Mouse (Mus musculus): ENCODE data around the gene Arcn1. TPM values are rescaled to one million over a fixed set of nuclear protein-coding genes. Genes with fewer than 3 reads are reported as not detected.

The Arcn1 gene
- polyA plus RNA-seq, 1 experiment from 2014 or later, result 150 TPM

DNA sequence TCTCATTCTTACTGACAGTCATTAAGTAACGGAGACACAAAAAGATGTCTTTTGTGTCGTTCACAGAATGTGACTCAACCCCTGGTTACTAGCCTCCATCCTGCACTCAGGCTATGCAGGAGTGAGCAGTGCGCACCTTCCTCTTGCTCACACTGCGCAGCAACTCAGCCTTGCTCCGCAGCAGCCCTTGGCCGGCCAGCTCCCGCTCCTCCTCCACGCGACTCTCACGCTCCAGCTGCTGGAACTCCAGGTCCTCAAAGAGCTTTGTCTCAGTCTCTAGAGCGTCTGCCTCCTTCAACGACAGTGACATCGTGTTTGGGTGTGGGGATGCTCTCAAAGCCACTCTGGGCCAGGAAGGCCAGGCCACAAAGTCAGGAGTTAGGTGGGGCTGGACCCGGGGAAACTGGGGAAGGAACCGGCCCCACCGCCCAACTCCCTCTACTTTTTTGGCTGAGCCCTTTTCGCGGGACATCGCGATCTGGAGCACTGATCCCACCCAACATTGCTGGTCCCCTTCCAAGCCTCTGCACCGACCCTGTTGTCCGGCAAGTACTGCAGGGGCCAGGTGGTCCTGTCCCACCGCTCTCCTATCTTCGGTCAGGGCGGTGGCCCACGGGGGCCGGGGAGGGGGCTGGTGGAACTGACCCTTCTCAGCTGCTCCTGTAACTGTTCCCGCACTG lies 59.8 kb downstream of the Arcn1 start:
- Histone ChIP-seq H3K4me3 (replicated peaks; ENCODE audit: low read length) (peak overlapping the region; percentile 34), H3K36me3 (ENCODE audit: control insufficient read depth, insufficient read depth) (no peaks in the 10 kb centered on the region)
- peak; percentile 21; the same call in 1 of the 2 replicates for ATAC-seq

GRCm38 (mm10) chr9:44699730-44700129 lies 67.9 kb downstream of the Arcn1 start:
- no peak overlapping the region for H3K4me3 ChIP-seq (replicated peaks; ENCODE audit: low read length)
- 79% methylated on average over 5 of the region's 5 CpGs for WGBS
- no peak for ATAC-seq

More for the DNA sequence above, 59.8 kb downstream of the Arcn1 start:
- Histone ChIP-seq H3K9ac (replicated peaks; ENCODE audit: low read depth, low read length) (peak overlapping the region; percentile 45), H3K9me3 (ENCODE audit: control insufficient read depth, low read length) (no peaks in the 10 kb centered on the region), H3K4me1 (replicated peaks; ENCODE audit: control insufficient read depth, insufficient read depth, low read length) (peaks cover 18% of the 10 kb centered on the region), H3K27me3 (replicated peaks; ENCODE audit: control insufficient read depth, insufficient read depth, low read length) (no peaks in the 10 kb centered on the region), H3K27ac (ENCODE audit: low read length) (no peak overlapping the region), H3K4me2 (ENCODE audit: low read length) (peak overlapping the region; percentile 57)
- 12% methylated on average over 28 of the region's 28 CpGs for WGBS

GRCm38 (mm10) chr9:44699196-44699595 lies 68.4 kb downstream of the Arcn1 start:
- H3K4me2 ChIP-seq (ENCODE audit: low read length), result no peak overlapping the region
- H3K4me1 ChIP-seq (replicated peaks; ENCODE audit: control insufficient read depth, insufficient read depth, low read length), result no peaks in the 10 kb centered on the region
- no peak for ATAC-seq
- H3K4me3 ChIP-seq (replicated peaks; ENCODE audit: low read length), result no peak overlapping the region
- WGBS, result 90% methylated on average over 10 of the region's 10 CpGs
- no peak overlapping the region for H3K9ac ChIP-seq (replicated peaks; ENCODE audit: low read depth, low read length)
- H3K36me3 ChIP-seq (ENCODE audit: control insufficient read depth, insufficient read depth), result peaks cover 20% of the 10 kb centered on the region
- no peak overlapping the region for H3K27ac ChIP-seq (ENCODE audit: low read length)
- no peaks in the 10 kb centered on the region for H3K27me3 ChIP-seq (replicated peaks; ENCODE audit: control insufficient read depth, insufficient read depth, low read length)
- no peaks in the 10 kb centered on the region for H3K9me3 ChIP-seq (ENCODE audit: control insufficient read depth, low read length)

More at GRCm38 (mm10) chr9:44699730-44700129, 67.9 kb downstream of the Arcn1 start:
- Histone ChIP-seq H3K4me2 (ENCODE audit: low read length) (no peak overlapping the region), H3K9ac (replicated peaks; ENCODE audit: low read depth, low read length) (no peak overlapping the region), H3K4me1 (replicated peaks; ENCODE audit: control insufficient read depth, insufficient read depth, low read length) (no peaks in the 10 kb centered on the region), H3K27me3 (replicated peaks; ENCODE audit: control insufficient read depth, insufficient read depth, low read length) (no peaks in the 10 kb centered on the region), H3K9me3 (ENCODE audit: control insufficient read depth, low read length) (no peaks in the 10 kb centered on the region), H3K27ac (ENCODE audit: low read length) (no peak overlapping the region), H3K36me3 (ENCODE audit: control insufficient read depth, insufficient read depth) (peaks cover 18% of the 10 kb centered on the region)

- no peaks in the 10 kb centered on the region for H3K9me3 ChIP-seq (ENCODE audit: control insufficient read depth, low read length)
- no peak overlapping the region for H3K9ac ChIP-seq (replicated peaks; ENCODE audit: low read depth, low read length)
- H3K27ac ChIP-seq (ENCODE audit: low read length), result no peak overlapping the region
- H3K4me2 ChIP-seq (ENCODE audit: low read length), result no peak overlapping the region
- H3K4me3 ChIP-seq (replicated peaks; ENCODE audit: low read length), result no peak overlapping the region
- no peak for ATAC-seq
- 85% methylated on average over 16 of the region's 16 CpGs for WGBS
- no peaks in the 10 kb centered on the region for H3K27me3 ChIP-seq (replicated peaks; ENCODE audit: control insufficient read depth, insufficient read depth, low read length)
- 0 out of 2 replicates have a peak, but pooled peaks cover 2% of the 10 kb centered on the region for H3K4me1 ChIP-seq (replicated peaks; ENCODE audit: control insufficient read depth, insufficient read depth, low read length)
- peaks cover 31% of the 10 kb centered on the region for H3K36me3 ChIP-seq (ENCODE audit: control insufficient read depth, insufficient read depth)
Measured at GRCm38 (mm10) chr9:44697866-44698265, 69.8 kb downstream of the Arcn1 start.

DNA sequence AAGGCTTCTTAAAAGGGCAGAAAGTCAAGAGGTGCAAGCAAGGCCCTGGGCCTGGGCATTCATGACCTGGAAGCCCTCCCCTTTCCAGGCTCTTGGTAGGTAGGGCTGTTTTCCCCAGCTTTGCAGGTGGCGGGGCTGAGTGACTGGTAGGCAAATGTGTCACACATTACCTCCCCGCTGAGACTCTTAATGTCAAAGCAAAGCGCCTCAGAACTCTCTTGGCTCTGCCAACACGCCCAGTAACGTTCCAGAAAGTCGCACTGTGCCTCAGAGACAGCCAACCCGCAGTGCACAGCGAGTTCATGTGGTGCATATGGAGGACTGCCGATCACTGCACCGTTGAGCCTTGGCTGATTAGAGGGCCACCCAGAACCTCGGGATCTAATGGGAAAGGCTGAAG lies 74.6 kb downstream of the Arcn1 start:
- Histone ChIP-seq H3K4me3 (replicated peaks; ENCODE audit: low read length) (no peak overlapping the region), H3K4me2 (ENCODE audit: low read length) (no peak overlapping the region), H3K36me3 (ENCODE audit: control insufficient read depth, insufficient read depth) (peaks cover 31% of the 10 kb centered on the region), H3K4me1 (replicated peaks; ENCODE audit: control insufficient read depth, insufficient read depth, low read length) (peaks cover 20% of the 10 kb centered on the region), H3K9ac (replicated peaks; ENCODE audit: low read depth, low read length) (no peak overlapping the region), H3K9me3 (ENCODE audit: control insufficient read depth, low read length) (no peaks in the 10 kb centered on the region), H3K27me3 (replicated peaks; ENCODE audit: control insufficient read depth, insufficient read depth, low read length) (no peaks in the 10 kb centered on the region), H3K27ac (ENCODE audit: low read length) (no peak overlapping the region; the same call in 1 of the 2 replicates)
- no peak for ATAC-seq
- 63% methylated on average over 11 of the region's 11 CpGs for WGBS

GRCm38 (mm10) chr9:44691671-44692520 lies 75.7 kb downstream of the Arcn1 start:
- 55% methylated on average over 21 of the region's 21 CpGs for WGBS
- Histone ChIP-seq H3K27me3 (replicated peaks; ENCODE audit: control insufficient read depth, insufficient read depth, low read length) (no peaks in the 10 kb centered on the region), H3K27ac (ENCODE audit: low read length) (peak overlapping the region; percentile 56), H3K9me3 (ENCODE audit: control insufficient read depth, low read length) (no peaks in the 10 kb centered on the region), H3K4me2 (ENCODE audit: low read length) (no peak overlapping the region), H3K36me3 (ENCODE audit: control insufficient read depth, insufficient read depth) (peaks cover 28% of the 10 kb centered on the region), H3K4me3 (replicated peaks; ENCODE audit: low read length) (no peak overlapping the region), H3K9ac (replicated peaks; ENCODE audit: low read depth, low read length) (no peak overlapping the region), H3K4me1 (replicated peaks; ENCODE audit: control insufficient read depth, insufficient read depth, low read length) (peaks cover 25% of the 10 kb centered on the region)
- peak; percentile 68 for ATAC-seq

Other genes with a start within 250 kb of the Arcn1 start
- gene Cxcr5, start 206.0 kb downstream of the Arcn1 start, polyA plus RNA-seq (2015; fragmentation: Nextera tagmentation; extraction: Ambion mirVana), result not detected in 2 replicates
- 21.2 and 22.8 TPM in 2 replicates for gene Ddx6, start 163.0 kb downstream of the Arcn1 start, polyA plus RNA-seq (2015; fragmentation: Nextera tagmentation; extraction: Ambion mirVana)
- gene Treh, start 94.6 kb downstream of the Arcn1 start, polyA plus RNA-seq (2015; fragmentation: Nextera tagmentation; extraction: Ambion mirVana), result not detected in 2 replicates
- 45.0 and 53.6 TPM in 2 replicates for gene Phldb1, start 32.6 kb downstream of the Arcn1 start, polyA plus RNA-seq (2015; fragmentation: Nextera tagmentation; extraction: Ambion mirVana)
- gene Ift46, start 63 bp upstream of the Arcn1 start, polyA plus RNA-seq (2015; fragmentation: Nextera tagmentation; extraction: Ambion mirVana), result 184 and 187 TPM in 2 replicates
- 7.0 and 10.3 TPM in 2 replicates for gene Tmem25, start 31.5 kb upstream of the Arcn1 start, polyA plus RNA-seq (2015; fragmentation: Nextera tagmentation; extraction: Ambion mirVana)
- 0.41 TPM in 1 of 2 replicates, not detected in the other for gene Ttc36, start 35.2 kb upstream of the Arcn1 start, polyA plus RNA-seq (2015; fragmentation: Nextera tagmentation; extraction: Ambion mirVana)
- gene Kmt2a, start 113.5 kb upstream of the Arcn1 start, polyA plus RNA-seq (2015; fragmentation: Nextera tagmentation; extraction: Ambion mirVana), result 22.2 and 24.3 TPM in 2 replicates
- gene Atp5l, start 152.9 kb upstream of the Arcn1 start, polyA plus RNA-seq (2015; fragmentation: Nextera tagmentation; extraction: Ambion mirVana), result 638 and 661 TPM in 2 replicates
- 38.5 and 42.7 TPM in 2 replicates for gene Ube4a, start 197.8 kb upstream of the Arcn1 start, polyA plus RNA-seq (2015; fragmentation: Nextera tagmentation; extraction: Ambion mirVana)
- not detected in 2 replicates for gene Cd3g, start 212.6 kb upstream of the Arcn1 start, polyA plus RNA-seq (2015; fragmentation: Nextera tagmentation; extraction: Ambion mirVana)
- gene Cd3d, start 213.9 kb upstream of the Arcn1 start, polyA plus RNA-seq (2015; fragmentation: Nextera tagmentation; extraction: Ambion mirVana), result not detected in 2 replicates
- not detected in 2 replicates for gene Cd3e, start 241.8 kb upstream of the Arcn1 start, polyA plus RNA-seq (2015; fragmentation: Nextera tagmentation; extraction: Ambion mirVana)

All from forebrain, embryonic 16.5 days (tissue).